Mouse (Mus musculus): ENCODE results near the gene H2-Eb2. TPM values are rescaled to one million over a fixed set of nuclear protein-coding genes. Genes with fewer than 3 reads are reported as not detected.

H2-Eb2 gene
- total RNA-seq, 2 experiments from 2014 or later = not detected

Other genes with a start within 250 kb of the H2-Eb2 start
- not detected for gene H2-Oa, start 233.3 kb upstream of the H2-Eb2 start, total RNA-seq (2021)
- gene H2-DMa, start 206.1 kb upstream of the H2-Eb2 start, total RNA-seq (2021) = 1 to 10 TPM; 4.0 to 6.5 TPM
- gene Brd2, start 203.0 kb upstream of the H2-Eb2 start, total RNA-seq (2021) = 10 to 100 TPM; 80.5 to 87.0 TPM
- gene H2-DMb2, start 182.4 kb upstream of the H2-Eb2 start, total RNA-seq (2021) = 1 to 10 TPM; 1.3 to 1.7 TPM
- 1 to 10 TPM; 1.5 to 2.9 TPM for gene H2-DMb1, start 172.6 kb upstream of the H2-Eb2 start, total RNA-seq (2021)
- 1 to 10 TPM; 4.1 to 7.0 TPM for gene Tap1, start 138.1 kb upstream of the H2-Eb2 start, total RNA-seq (2021)
- gene Psmb9, start 137.9 kb upstream of the H2-Eb2 start, total RNA-seq (2021) = 10 to 100 TPM in 1 of 2 experiments, 1 to 10 TPM in 1; 7.5 to 10.6 TPM
- 10 to 100 TPM; 11.4 to 15.1 TPM for gene Psmb8, start 127.9 kb upstream of the H2-Eb2 start, total RNA-seq (2021)
- gene Tap2, start 122.1 kb upstream of the H2-Eb2 start, total RNA-seq (2021) = 10 to 100 TPM; 23.6 to 24.6 TPM
- under 1 TPM; 0.83 to 0.84 TPM for gene H2-Ob, start 86.8 kb upstream of the H2-Eb2 start, total RNA-seq (2021)
- 10 to 100 TPM; 14.8 to 32.7 TPM for gene H2-Ab1, start 68.0 kb upstream of the H2-Eb2 start, total RNA-seq (2021)
- gene H2-Aa, start 37.8 kb upstream of the H2-Eb2 start, total RNA-seq (2021) = 10 to 100 TPM; 21.8 to 44.6 TPM
- 10 to 100 TPM; 20.6 to 43.5 TPM for gene H2-Eb1, start 19.8 kb upstream of the H2-Eb2 start, total RNA-seq (2021)
- under 1 TPM; 0.58 to 0.92 TPM for gene Btnl2, start 29.2 kb downstream of the H2-Eb2 start, total RNA-seq (2021)
- gene Btnl1, start 51.5 kb downstream of the H2-Eb2 start, total RNA-seq (2021) = not detected
- not detected for gene BC051142, start 73.2 kb downstream of the H2-Eb2 start, total RNA-seq (2021)
- gene Btnl4, start 151.7 kb downstream of the H2-Eb2 start, total RNA-seq (2021) = not detected
- not detected for gene Btnl6, start 191.7 kb downstream of the H2-Eb2 start, total RNA-seq (2021)
- gene Notch4, start 238.6 kb downstream of the H2-Eb2 start, total RNA-seq (2021) = 10 to 100 TPM; 33.0 to 48.6 TPM

Measured in heart, postnatal 36 days (tissue).